Mouse (Mus musculus): Measurements from ENCODE around the gene Kank4.
"Not testable (repeated sequence)": the region's sequence is repeated elsewhere in the genome, so short reads cannot be mapped to it uniquely, and the experiment has no call there.

The Kank4 gene

DNA sequence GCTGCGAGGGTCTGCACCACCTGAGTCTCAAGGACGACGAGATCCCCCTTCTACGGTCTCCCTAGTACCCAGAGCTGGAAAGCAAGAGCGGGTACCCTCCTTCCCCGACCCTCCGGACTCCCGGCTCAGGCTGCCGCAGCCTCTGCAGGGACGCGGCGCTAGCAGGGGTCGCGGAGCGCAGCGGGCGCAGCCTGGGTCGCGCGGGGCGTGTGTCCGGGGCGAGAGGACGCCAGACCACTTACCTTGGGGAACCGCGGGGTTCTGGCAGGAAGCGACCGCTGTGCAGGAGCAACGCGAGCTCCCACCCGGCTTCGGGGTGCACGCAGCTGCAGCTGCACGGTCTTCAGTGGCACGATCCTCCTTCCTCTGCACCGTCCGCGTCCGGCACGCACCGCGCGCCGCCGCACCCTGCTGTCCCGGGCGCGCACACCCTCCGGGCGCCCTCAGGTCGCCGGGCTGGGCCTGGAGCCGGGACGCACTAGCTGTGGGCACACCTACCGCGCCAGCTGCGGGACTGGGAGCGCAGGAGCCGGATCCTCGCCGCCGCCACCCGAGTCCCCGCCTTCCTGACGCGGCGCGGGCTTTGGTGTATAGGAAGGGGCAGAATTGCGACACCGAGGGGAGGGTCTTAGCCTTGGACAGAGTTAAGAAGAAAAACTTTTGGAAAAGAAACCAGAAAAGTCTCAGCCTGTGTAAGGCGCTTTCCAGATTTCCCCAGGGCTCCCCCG is at the start of gene Kank4:
Kank4 (minus strand) TSS at position 354 of the 728 bp plus-strand sequence.
- no peak for DNase-seq (ENCODE audit: extremely low read depth, insufficient read length, low spot score)

GRCm38 (mm10) chr4:98865386-98866237 is 48.3 kb upstream of the Kank4 start:
- no peak for DNase-seq (ENCODE audit: extremely low read depth, insufficient read length, low spot score)

GRCm38 (mm10) chr4:98864546-98864945 is 47.2 kb upstream of the Kank4 start:
- no peak for DNase-seq (ENCODE audit: extremely low read depth, insufficient read length, low spot score)

DNA sequence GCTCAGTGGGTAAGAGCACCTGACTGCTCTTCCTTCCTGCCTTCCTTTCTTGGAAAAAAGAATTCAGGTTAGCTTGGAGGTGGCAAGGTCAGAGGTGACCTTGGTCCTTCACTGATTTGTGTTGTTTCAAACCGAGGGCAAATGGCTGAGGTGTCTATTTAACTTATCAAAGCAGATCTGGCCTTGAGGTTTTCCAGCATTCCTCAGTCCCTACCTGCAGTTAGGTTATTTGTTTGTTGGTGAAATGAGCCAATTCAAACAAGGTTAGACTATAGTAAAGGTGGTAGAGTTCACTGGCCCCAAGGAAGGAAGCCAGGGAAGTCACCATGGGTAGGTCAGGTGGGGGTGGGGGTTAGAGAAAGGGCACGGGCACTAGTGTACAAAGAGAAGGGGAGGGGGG is 46.8 kb upstream of the Kank4 start:
- no peak for DNase-seq (ENCODE audit: extremely low read depth, insufficient read length, low spot score)

GRCm38 (mm10) chr4:98863451-98863850 is 46.1 kb upstream of the Kank4 start:
- no peak for DNase-seq (ENCODE audit: extremely low read depth, insufficient read length, low spot score)

DNA sequence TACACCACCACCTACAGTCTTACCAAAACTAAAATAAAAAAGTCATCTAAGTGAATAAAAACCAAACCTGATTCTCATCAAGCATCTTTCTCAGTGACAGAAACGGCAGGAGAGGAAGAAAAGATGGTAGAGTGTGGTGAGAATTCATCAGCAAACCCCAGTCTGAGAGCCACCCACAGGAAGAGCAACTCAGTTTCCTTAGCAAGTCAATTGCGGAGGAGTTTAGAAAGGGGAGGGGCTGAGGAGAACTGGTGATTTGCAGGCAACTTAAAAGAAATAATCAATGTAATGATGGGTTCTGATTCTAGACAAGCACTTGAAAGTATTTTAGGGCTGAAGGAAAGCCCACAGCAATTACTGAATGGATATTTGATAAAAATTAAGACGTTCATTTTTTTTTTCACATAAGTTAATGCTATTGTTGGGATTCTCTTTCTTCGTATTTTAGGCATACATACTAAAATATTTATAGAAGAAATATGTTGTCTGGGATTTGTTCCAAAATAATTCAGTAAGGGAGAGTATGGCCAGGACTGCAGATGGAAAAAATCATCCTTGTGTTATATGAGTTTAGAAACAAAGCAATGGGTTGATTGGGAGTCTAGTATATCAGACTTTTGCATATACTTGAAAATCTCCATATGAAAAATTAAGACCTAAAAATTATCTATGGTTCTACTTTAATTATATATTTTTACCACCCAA is 41.0 kb upstream of the Kank4 start:
- DNase-seq (ENCODE audit: extremely low read depth, insufficient read length, low spot score): no peak

DNA sequence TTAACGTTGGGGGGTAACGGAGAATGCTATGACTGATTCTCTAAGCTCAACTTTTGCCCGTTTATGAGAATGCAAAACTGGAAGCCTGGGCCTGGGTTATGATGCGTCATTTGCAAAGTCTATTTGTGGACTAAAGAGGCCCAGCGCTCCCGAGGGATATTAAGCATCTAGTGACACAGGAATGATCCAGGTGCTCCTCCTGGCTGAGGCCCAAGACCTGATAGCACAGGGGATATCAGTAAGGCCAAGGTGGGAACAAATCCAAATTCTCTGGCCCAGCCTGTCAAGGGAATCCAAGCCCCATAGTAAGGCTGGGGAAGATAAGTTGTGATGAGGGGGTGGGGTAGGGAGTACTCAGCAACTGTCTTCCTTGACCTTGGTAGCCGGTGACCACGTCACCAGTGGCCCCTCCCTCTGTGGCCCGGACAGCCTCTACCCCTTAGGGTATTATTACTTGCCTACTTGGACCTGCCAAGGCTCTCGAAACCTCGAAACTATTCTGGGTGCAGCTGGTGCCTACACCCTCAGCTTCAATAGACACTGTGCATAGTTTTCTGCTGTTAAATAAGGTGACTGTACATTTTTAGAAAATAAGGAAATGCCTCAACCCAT is 39.8 kb upstream of the Kank4 start:
- DNase-seq (ENCODE audit: extremely low read depth, insufficient read length, low spot score): no peak

DNA sequence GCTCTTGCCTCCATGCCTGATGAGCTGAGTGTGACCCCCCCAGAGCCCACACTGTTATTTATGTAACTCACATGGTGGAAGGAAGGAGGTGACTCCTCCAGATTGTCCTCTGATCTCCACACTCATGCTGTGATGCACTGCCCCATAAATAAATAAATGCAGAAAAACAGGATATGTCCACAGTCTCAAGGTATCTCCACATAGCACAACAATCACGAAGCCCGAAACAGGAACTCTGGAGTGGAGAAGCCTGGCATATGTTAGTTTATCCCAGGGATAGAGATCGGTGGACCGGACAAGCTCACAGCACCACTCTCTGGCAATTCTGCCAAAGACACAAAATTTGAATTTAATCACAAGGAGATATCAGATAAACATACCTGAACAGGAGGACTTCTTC is 36.6 kb upstream of the Kank4 start:
- DNase-seq (ENCODE audit: extremely low read depth, insufficient read length, low spot score): no peak

DNA sequence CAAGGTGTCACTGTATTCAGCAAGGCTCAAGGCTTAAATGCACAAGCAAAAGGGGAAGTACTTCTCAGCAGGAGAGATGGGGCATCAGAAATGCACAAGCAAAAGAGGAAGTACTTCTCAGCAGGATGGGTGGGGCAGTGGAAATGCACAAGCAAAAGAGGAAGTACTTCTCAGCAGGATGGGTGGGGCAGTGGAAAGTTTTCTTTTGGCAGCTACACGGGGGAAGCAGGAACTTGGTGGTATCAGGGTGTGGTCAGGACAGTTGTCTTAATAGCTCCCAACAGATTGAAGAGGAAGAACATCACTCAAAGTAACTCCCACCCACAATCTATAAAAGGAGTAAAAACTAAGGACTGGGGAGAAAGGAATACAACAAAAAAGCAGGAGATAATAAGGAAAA is 33.1 kb upstream of the Kank4 start:
- not testable (repeated sequence) for DNase-seq (ENCODE audit: extremely low read depth, insufficient read length, low spot score)

GRCm38 (mm10) chr4:98847120-98847885 is 30.0 kb upstream of the Kank4 start:
- DNase-seq (ENCODE audit: extremely low read depth, insufficient read length, low spot score): no peak

- no peak for DNase-seq (ENCODE audit: extremely low read depth, insufficient read length, low spot score)
Measured at GRCm38 (mm10) chr4:98846396-98846795, 29.1 kb upstream of the Kank4 start.

DNA sequence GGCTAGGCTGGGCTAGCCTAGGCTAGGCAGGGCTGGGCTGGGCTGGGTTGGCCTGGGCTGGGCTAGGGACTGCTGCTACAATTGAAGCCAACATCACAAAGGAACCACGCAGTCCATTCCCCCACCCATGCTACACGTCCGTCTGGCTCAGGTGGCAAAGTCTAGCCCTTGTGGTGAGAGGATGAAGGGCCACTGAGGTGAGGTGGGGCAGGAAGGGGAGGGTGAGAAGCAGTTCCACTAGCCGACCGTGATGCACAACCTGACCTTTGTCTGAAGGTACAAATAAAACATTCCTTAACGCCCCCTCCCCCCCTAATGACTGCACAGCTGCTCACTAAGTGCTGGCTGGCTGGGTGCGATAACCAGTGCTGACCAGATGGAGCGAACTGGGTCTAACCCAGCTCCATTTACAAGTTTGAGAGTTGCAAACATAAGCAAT is 28.4 kb upstream of the Kank4 start:
- no peak for DNase-seq (ENCODE audit: extremely low read depth, insufficient read length, low spot score)

GRCm38 (mm10) chr4:98845201-98845600 is 27.9 kb upstream of the Kank4 start:
- DNase-seq (ENCODE audit: extremely low read depth, insufficient read length, low spot score): no peak

DNA sequence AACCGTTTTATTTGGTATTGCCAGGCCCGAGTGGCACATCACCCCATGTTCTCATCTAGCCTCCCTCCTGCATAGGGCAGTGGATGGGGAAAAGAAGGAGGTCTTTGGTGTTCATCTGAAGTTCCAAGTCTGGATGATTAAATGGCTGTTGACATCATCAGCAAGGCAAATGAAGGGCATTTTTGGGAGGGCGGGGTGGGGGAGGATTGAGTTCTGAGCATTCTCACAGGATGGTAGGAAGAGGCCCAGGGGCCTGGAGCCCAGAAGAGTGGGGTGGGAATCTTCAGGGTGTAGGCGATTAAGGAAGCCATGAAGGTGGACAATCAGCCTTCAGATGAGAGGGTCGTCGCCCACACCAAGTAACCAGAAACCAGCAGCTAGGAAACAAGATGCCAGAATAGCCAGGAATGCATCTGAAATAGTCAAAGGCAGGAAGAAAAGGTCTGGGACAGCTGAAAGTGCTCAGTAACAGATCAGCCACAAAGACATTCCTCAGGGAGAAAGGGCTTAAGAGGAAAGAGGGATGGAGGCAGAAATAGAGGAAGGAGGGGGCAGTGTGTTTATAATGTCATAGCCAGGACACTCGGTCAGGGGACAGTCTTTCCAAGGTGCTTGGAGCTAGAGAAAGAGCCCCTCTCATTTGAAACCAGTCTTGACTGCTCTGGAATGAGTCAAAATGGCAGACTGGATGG is 26.7 kb upstream of the Kank4 start:
- DNase-seq (ENCODE audit: extremely low read depth, insufficient read length, low spot score): no peak

DNA sequence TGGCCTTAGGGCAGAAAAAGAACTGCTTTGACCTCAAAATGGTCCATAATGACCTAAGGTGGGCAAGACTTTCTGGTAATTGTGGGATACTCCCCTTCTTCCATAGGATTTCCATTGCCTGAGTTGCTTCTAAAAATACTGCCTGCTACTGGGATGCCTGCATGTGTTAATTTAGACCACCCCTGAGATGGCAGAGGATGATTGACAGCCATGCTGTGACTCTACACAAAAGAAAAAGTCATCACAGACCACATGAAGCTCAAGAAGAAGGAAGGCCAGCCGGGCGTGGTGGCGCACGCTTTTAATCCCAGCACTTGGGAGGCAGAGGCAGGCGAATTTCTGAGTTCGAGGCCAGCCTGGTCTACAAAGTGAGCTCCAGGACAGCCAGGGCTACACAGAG is 23.9 kb upstream of the Kank4 start:
- DNase-seq (ENCODE audit: extremely low read depth, insufficient read length, low spot score): not testable (repeated sequence)

DNA sequence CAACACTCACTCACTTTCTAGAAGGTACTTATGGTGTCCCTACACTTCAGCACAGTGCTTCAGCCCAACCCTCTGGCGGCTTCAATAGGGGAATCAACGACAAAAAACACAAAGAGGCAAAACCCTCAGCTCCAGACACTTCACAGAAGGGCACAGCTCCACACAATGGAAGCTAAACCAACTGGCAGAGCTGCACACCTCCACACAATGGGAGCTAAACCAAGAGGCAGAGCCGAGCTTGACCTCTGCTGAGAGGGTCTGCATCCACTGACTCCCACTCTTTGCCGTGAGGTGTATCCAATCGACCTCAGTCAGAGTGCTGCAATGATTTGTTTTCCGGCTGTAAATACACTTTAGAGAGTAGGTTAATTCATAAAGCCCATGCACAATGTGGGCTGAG is 23.2 kb upstream of the Kank4 start:
- DNase-seq (ENCODE audit: extremely low read depth, insufficient read length, low spot score): no peak

DNA sequence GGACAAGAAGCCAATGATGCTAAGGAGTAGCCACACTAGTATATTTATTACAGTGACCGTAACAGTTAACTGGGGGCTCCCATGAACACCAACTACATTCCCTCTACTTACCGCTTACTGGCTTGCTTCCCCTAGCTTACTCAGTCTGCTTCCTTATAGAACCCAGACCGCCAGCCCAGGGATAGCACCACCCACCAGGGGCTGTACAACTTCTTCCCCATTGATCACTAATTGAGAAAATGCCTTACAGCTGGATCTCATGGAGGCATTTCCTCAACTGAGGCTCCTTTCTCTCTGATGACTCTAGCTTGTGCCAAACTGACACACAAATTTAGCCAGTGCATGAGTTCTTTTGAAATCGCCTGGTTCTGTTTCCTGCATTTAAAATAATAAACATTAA is 21.6 kb upstream of the Kank4 start:
- DNase-seq (ENCODE audit: extremely low read depth, insufficient read length, low spot score): no peak

GRCm38 (mm10) chr4:98837715-98838505 is 20.6 kb upstream of the Kank4 start:
- no peak for DNase-seq (ENCODE audit: extremely low read depth, insufficient read length, low spot score)

DNA sequence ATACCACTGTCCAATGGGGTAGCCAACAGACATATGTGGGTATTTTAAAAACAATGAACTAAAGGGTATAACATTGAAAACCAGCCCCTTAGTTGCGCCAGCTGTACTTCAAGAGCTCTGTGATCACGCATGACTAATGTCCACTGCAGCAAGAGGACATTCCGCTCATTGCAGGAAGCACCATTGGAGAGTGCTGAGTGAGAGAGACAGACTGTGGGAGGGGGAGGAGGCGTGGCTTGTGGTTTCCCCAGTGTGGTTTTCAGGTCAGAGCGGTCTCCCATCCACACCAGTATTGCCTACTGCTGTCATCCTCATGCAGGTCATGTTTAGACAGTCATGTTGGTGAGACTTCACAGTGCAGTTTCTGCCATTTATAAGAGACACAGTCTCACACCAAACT is 19.2 kb upstream of the Kank4 start:
- DNase-seq (ENCODE audit: extremely low read depth, insufficient read length, low spot score): peak; percentile 61

Measured in 3134 (cell line).